Mouse (Mus musculus) cortical plate, adult 2 months (tissue): ENCODE data around the gene Dlg4.

Source experiments
- CTCF ChIP-seq: fragments of 200-500 bp; IDR thresholded peaks from 2 replicates; pipeline ENCODE4 v1.5.1; 2011; ENCODE audit warnings: mild to moderate bottlenecking, control low read depth, low read length; ENCODE audit not compliant: insufficient read depth; ENCODE audit errors: extremely low read depth
- POLR2A ChIP-seq: fragments of 200-500 bp; IDR thresholded peaks from 2 replicates; pipeline ENCODE4 v1.6.1; 2011; ENCODE audit warnings: mild to moderate bottlenecking, low read length, control low read depth; ENCODE audit not compliant: insufficient read depth; ENCODE audit errors: extremely low read depth

- TF ChIP-seq CTCF (no peak), POLR2A (no peak)
Observed at GRCm38 (mm10) chr11:70077441-70077840, 60.7 kb downstream of the Dlg4 start.
